Mouse (Mus musculus) midbrain, embryonic 10.5 days (tissue): ENCODE data around the gene Dcaf6. TPM values are rescaled to one million over a fixed set of nuclear protein-coding genes. Genes with fewer than 3 reads are reported as not detected.
A peak's percentile ranks its signal among the peaks of the same experiment; 100 is the strongest.
"Not testable (repeated sequence)": the region's sequence is repeated elsewhere in the genome, so short reads cannot be mapped to it uniquely, and the experiment has no call there.

Experiments used
- DNase-seq: peaks from one replicate; pipeline ENCODE4 v3.0.0-alpha.2; 2017; ENCODE audit warnings: low spot score
- H3K27ac ChIP-seq: fragments of 300-500 bp; sonication (generic); replicated peaks from 2 replicates; pipeline ENCODE4 v1.5.1; 2016; ENCODE audit warnings: mild to moderate bottlenecking
- H3K27me3 ChIP-seq: fragments of 300-500 bp; sonication (generic); 2 replicates; pipeline ENCODE4 v1.6.1; 2016; ENCODE audit warnings: low read depth, mild to moderate bottlenecking; ENCODE audit not compliant: poor library complexity, severe bottlenecking
- H3K36me3 ChIP-seq: fragments of 300-500 bp; sonication (generic); 2 replicates; pipeline ENCODE4 v1.6.1; 2016; ENCODE audit warnings: mild to moderate bottlenecking, moderate library complexity
- H3K4me1 ChIP-seq: fragments of 300-500 bp; sonication (generic); 2 replicates; pipeline ENCODE4 v1.6.1; 2016
- H3K4me3 ChIP-seq: fragments of 300-500 bp; sonication (generic); 2 replicates; pipeline ENCODE4 v1.5.1; 2016; ENCODE audit warnings: mild to moderate bottlenecking, moderate library complexity
- H3K9me3 ChIP-seq: fragments of 300-500 bp; sonication (generic); replicated peaks from 2 replicates; pipeline ENCODE4 v1.6.1; 2016; ENCODE audit warnings: mild to moderate bottlenecking
- WGBS: fragments of 180-500 bp; shearing (Covaris S2); methylation state at CpG from one replicate; pipeline ENCODE4 v1.1.7; 2016; 5-methylcytosine and 5-hydroxymethylcytosine counted together
- polyA plus RNA-seq: library from polyadenylated mRNA; unstranded; fragments of >200 nt; fragmentation: Nextera tagmentation; extraction: Ambion mirVana; gene quantifications from 2 replicates; pipeline ENCODE4 v1.2.1, GENCODE M21; 2016

Dcaf6 gene
- polyA plus RNA-seq, 1 experiment from 2014 or later = 6.3 TPM

- Histone ChIP-seq H3K4me1 (no peaks in the 10 kb centered on the region), H3K4me3 (no peak overlapping the region), H3K36me3 (peaks cover 2% of the 10 kb centered on the region; the same call in 1 of the 2 replicates), H3K9me3 (no peaks in the 10 kb centered on the region), H3K27me3 (no peaks in the 10 kb centered on the region), H3K27ac (no peak overlapping the region)
- no peak for DNase-seq
These were observed 129.4 kb downstream of the Dcaf6 start for GRCm38 (mm10) chr1:165330859-165331258.

- H3K4me1 ChIP-seq, H3K4me3 ChIP-seq, H3K9me3 ChIP-seq, H3K27me3 ChIP-seq, H3K27ac ChIP-seq, DNase-seq: not testable (repeated sequence)
- H3K36me3 ChIP-seq = peaks cover 11% of the 10 kb centered on the region
- WGBS = 92% methylated on average over 17 of the region's 17 CpGs
These were observed 131.6 kb downstream of the Dcaf6 start for GRCm38 (mm10) chr1:165328384-165329289.

- no peaks in the 10 kb centered on the region for H3K9me3 ChIP-seq
These were observed 132.4 kb downstream of the Dcaf6 start for GRCm38 (mm10) chr1:165327831-165328230.

GRCm38 (mm10) chr1:165327370-165327769 lies 132.9 kb downstream of the Dcaf6 start:
- H3K27me3 ChIP-seq = no peaks in the 10 kb centered on the region
- 91% methylated on average over 2 of the region's 2 CpGs for WGBS
- no peaks in the 10 kb centered on the region for H3K4me1 ChIP-seq
- no peaks in the 10 kb centered on the region for H3K9me3 ChIP-seq
- H3K36me3 ChIP-seq = peaks cover 24% of the 10 kb centered on the region
- no peak overlapping the region for H3K4me3 ChIP-seq
- DNase-seq = no peak
- H3K27ac ChIP-seq = no peak overlapping the region

More at GRCm38 (mm10) chr1:165327831-165328230, 132.4 kb downstream of the Dcaf6 start:
- Histone ChIP-seq H3K4me1 (no peaks in the 10 kb centered on the region), H3K27me3 (no peaks in the 10 kb centered on the region), H3K36me3 (peaks cover 19% of the 10 kb centered on the region), H3K27ac (no peak overlapping the region), H3K4me3 (no peak overlapping the region)
- DNase-seq = no peak
- 86% methylated on average over 5 of the region's 5 CpGs for WGBS

- H3K9me3 ChIP-seq = no peaks in the 10 kb centered on the region
- peaks cover 66% of the 10 kb centered on the region for H3K36me3 ChIP-seq
These were observed 137.3 kb downstream of the Dcaf6 start for GRCm38 (mm10) chr1:165322934-165323333.

GRCm38 (mm10) chr1:165321891-165322290 lies 138.4 kb downstream of the Dcaf6 start:
- no peak overlapping the region for H3K27ac ChIP-seq
- no peaks in the 10 kb centered on the region for H3K9me3 ChIP-seq
- H3K4me1 ChIP-seq = peaks cover 5% of the 10 kb centered on the region; the same call in 1 of the 2 replicates
- H3K4me3 ChIP-seq = no peak overlapping the region
- 94% methylated on average over 7 of the region's 7 CpGs for WGBS
- no peaks in the 10 kb centered on the region for H3K27me3 ChIP-seq
- H3K36me3 ChIP-seq = peaks cover 75% of the 10 kb centered on the region
- DNase-seq = no peak

More at GRCm38 (mm10) chr1:165322934-165323333, 137.3 kb downstream of the Dcaf6 start:
- Histone ChIP-seq H3K4me3 (no peak overlapping the region), H3K27ac (no peak overlapping the region), H3K27me3 (no peaks in the 10 kb centered on the region), H3K4me1 (peaks cover 5% of the 10 kb centered on the region; the same call in 1 of the 2 replicates)
- no peak for DNase-seq
- 83% methylated on average over 7 of the region's 7 CpGs for WGBS

GRCm38 (mm10) chr1:165321393-165321861 lies 138.8 kb downstream of the Dcaf6 start:
- peaks cover 75% of the 10 kb centered on the region for H3K36me3 ChIP-seq
- 95% methylated on average over 13 of the region's 13 CpGs for WGBS

GRCm38 (mm10) chr1:165320141-165320934 lies 139.9 kb downstream of the Dcaf6 start:
- peak; percentile 74 for DNase-seq
- H3K4me3 ChIP-seq = no peak overlapping the region
- H3K27me3 ChIP-seq = no peaks in the 10 kb centered on the region
- WGBS = 45% methylated on average over 10 of the region's 10 CpGs
- no peaks in the 10 kb centered on the region for H3K9me3 ChIP-seq
- peaks cover 70% of the 10 kb centered on the region for H3K36me3 ChIP-seq
- H3K27ac ChIP-seq = 0 out of 2 replicates have a peak overlapping the region, but pooled peaks have one; percentile 28
- H3K4me1 ChIP-seq = peaks cover 13% of the 10 kb centered on the region; the same call in 1 of the 2 replicates

More at GRCm38 (mm10) chr1:165321393-165321861, 138.8 kb downstream of the Dcaf6 start:
- Histone ChIP-seq H3K4me1 (peaks cover 6% of the 10 kb centered on the region; the same call in 1 of the 2 replicates), H3K27ac (no peak overlapping the region), H3K27me3 (no peaks in the 10 kb centered on the region), H3K4me3 (no peak overlapping the region), H3K9me3 (no peaks in the 10 kb centered on the region)
- DNase-seq = no peak

GRCm38 (mm10) chr1:165316361-165316760 lies 143.9 kb downstream of the Dcaf6 start:
- H3K9me3 ChIP-seq = no peaks in the 10 kb centered on the region
- H3K36me3 ChIP-seq = peaks cover 74% of the 10 kb centered on the region
- H3K4me3 ChIP-seq = no peak overlapping the region
- H3K27me3 ChIP-seq = no peaks in the 10 kb centered on the region
- H3K27ac ChIP-seq = peak overlapping the region; percentile 35; the same call in 1 of the 2 replicates
- WGBS = 39% methylated on average over 11 of the region's 11 CpGs
- no peak for DNase-seq
- peaks cover 13% of the 10 kb centered on the region; the same call in 1 of the 2 replicates for H3K4me1 ChIP-seq

- no peak for DNase-seq
- Histone ChIP-seq H3K4me3 (no peak overlapping the region), H3K36me3 (peaks cover 71% of the 10 kb centered on the region), H3K4me1 (no peaks in the 10 kb centered on the region), H3K27ac (no peak overlapping the region), H3K27me3 (no peaks in the 10 kb centered on the region), H3K9me3 (no peaks in the 10 kb centered on the region)
- 84% methylated on average over 11 of the region's 11 CpGs for WGBS
These were observed 152.1 kb downstream of the Dcaf6 start for GRCm38 (mm10) chr1:165308180-165308579.

- Histone ChIP-seq H3K36me3 (peaks cover 34% of the 10 kb centered on the region), H3K9me3 (no peaks in the 10 kb centered on the region), H3K4me3 (no peak overlapping the region), H3K4me1 (no peaks in the 10 kb centered on the region), H3K27ac (no peak overlapping the region), H3K27me3 (no peaks in the 10 kb centered on the region)
- DNase-seq = no peak
- 90% methylated on average over 7 of the region's 7 CpGs for WGBS
These were observed 155.9 kb downstream of the Dcaf6 start for GRCm38 (mm10) chr1:165304341-165304740.

GRCm38 (mm10) chr1:165303209-165303608 lies 157.1 kb downstream of the Dcaf6 start:
- no peaks in the 10 kb centered on the region for H3K9me3 ChIP-seq
- no peak overlapping the region for H3K27ac ChIP-seq
- DNase-seq = no peak
- no peaks in the 10 kb centered on the region for H3K4me1 ChIP-seq
- WGBS = 90% methylated on average over 6 of the region's 6 CpGs
- H3K4me3 ChIP-seq = no peak overlapping the region
- H3K27me3 ChIP-seq = no peaks in the 10 kb centered on the region
- peaks cover 23% of the 10 kb centered on the region for H3K36me3 ChIP-seq
